Mouse (Mus musculus): ENCODE results near the gene Cdk7. TPM values are rescaled to one million over a fixed set of nuclear protein-coding genes. Genes with fewer than 3 reads are reported as not detected.

The Cdk7 gene
- polyA plus RNA-seq, 1 experiment = 26.2 TPM

DNA sequence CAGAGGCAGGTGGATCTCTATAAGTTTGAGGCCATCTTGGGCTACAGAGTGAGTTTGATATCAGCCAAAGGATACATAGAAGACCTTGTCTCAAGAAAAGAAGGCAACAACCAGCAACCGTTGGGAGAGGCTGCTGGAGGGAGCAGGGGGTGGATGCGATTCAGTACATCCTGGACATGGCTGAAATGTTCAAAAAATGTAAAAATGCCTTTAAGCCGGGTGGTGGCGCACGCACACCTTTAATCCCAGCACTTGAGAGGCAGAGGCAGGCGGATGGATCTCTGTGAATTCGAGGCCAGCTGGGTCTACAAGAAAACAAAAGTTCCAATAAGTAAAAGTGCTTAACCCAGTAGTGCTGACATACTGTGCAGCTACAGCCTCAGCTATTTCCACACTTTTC is 43.2 kb downstream of the Cdk7 start:
- H3K27ac ChIP-seq (replicated peaks; ENCODE audit: low read depth, low read length) = no peak overlapping the region
- no peaks in the 10 kb centered on the region for H3K4me1 ChIP-seq (ENCODE audit: control insufficient read depth, insufficient read depth, insufficient read length, low read length)
- H3K4me3 ChIP-seq (ENCODE audit: insufficient read depth, low read depth, low read length) = no peak overlapping the region

DNA sequence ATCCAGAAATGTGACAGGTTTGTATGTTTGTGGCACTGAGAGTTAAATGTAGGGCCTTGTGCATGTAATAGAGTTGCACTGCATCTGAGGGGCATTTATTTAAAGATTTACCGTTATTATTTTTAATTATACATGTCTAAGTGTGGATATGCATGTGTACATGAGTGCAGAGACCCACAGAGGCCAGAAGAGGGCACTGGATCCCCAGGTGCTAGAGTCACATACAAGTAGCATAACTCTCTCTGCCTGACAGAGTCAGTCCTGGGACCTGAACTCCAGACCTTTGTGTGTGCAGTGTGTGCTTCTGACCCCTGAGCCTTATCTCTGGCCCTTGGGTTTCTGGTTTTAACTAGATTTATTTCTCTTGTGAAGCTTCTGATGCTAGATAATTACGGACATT is 46.4 kb downstream of the Cdk7 start:
- no peaks in the 10 kb centered on the region for H3K4me1 ChIP-seq (ENCODE audit: control insufficient read depth, insufficient read depth, insufficient read length, low read length)
- H3K27ac ChIP-seq (replicated peaks; ENCODE audit: low read depth, low read length) = no peak overlapping the region
- H3K4me3 ChIP-seq (ENCODE audit: insufficient read depth, low read depth, low read length) = no peak overlapping the region

- no peak overlapping the region for H3K4me3 ChIP-seq (ENCODE audit: insufficient read depth, low read depth, low read length)
- no peaks in the 10 kb centered on the region for H3K4me1 ChIP-seq (ENCODE audit: control insufficient read depth, insufficient read depth, insufficient read length, low read length)
- H3K27ac ChIP-seq (replicated peaks; ENCODE audit: low read depth, low read length) = no peak overlapping the region
Observed at GRCm38 (mm10) chr13:100682837-100683236, 47.9 kb downstream of the Cdk7 start.

GRCm38 (mm10) chr13:100681615-100682014 is 49.1 kb downstream of the Cdk7 start:
- Histone ChIP-seq H3K4me1 (ENCODE audit: control insufficient read depth, insufficient read depth, insufficient read length, low read length) (no peaks in the 10 kb centered on the region), H3K27ac (replicated peaks; ENCODE audit: low read depth, low read length) (no peak overlapping the region), H3K4me3 (ENCODE audit: insufficient read depth, low read depth, low read length) (no peak overlapping the region)

DNA sequence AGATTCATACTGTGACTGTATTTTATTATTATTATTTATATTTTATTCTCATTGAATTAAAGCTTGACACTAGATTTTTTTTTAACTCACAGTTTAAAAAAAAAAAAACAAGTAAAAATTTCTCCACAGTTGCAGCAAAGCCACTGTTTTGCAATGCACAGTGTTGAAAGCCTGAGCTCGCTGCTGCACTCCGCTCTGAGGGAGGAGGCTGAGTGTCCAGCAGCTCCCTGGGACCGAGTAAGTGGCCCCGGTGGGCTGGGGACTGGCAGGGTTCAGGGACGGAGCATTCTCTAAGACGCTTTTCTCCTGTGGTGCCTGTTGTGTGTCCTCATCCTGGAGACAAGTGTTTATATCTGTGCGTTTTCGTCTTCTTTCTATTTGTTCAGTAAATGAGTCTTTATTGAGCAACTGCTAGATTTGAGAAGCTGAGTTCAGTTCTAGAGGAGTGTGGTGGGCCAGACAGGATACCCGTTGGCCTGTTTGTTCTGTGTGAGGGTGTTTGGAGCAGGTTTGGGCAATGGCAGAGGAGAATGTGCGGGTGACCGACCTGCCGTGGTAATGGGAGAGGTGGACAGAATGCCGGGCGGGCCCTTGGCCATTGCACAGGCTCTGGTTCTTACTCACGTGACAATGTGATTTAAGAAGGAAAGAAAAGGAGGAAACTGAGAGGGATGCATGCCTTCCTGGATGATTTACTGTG is 54.7 kb downstream of the Cdk7 start:
- Histone ChIP-seq H3K27ac (replicated peaks; ENCODE audit: low read depth, low read length) (peak overlapping the region; percentile 71), H3K4me1 (ENCODE audit: control insufficient read depth, insufficient read depth, insufficient read length, low read length) (no peaks in the 10 kb centered on the region; the same call in 1 of the 2 replicates), H3K4me3 (ENCODE audit: insufficient read depth, low read depth, low read length) (peak overlapping the region; percentile 54)

GRCm38 (mm10) chr13:100670181-100670741 is 60.5 kb downstream of the Cdk7 start:
- Histone ChIP-seq H3K4me1 (ENCODE audit: control insufficient read depth, insufficient read depth, insufficient read length, low read length) (no peaks in the 10 kb centered on the region; the same call in 1 of the 2 replicates), H3K4me3 (ENCODE audit: insufficient read depth, low read depth, low read length) (peak overlapping the region; percentile 94), H3K27ac (replicated peaks; ENCODE audit: low read depth, low read length) (no peak overlapping the region)

DNA sequence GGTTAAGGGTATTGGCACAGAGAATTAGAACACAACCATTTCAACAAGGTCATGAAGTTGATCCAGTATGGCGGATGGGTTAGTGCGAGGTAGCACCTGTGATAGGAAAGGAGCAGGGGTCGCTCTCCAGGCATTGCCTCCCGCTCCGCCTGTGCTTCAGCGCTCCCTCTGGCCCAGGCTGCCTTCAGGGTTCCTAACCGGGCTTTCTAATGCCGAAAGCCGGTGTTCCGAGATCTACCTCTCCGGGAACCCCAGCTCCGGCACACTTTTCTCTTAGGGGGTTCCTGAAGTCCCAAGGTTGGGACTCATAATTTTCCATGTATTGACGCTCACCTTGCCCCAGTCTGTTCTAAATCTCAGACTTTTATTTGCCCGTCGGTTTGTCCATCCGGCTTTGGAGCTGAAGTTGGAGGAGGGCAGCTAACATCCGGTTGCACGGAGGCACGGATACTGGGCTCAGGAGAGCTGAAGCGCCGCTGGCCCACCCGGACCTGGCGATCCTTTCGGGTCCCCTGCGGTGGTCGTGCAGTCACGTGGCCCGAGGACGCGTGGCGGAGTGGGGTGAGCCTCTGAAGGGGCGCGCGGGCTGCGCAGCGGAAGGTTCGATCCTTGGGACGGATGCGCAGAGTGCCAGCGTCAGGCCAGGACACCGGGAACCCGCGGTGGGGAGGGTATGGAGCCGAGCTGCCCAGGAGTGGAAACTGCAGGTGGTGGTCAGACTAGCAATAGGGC is 61.3 kb downstream of the Cdk7 start, which contains the start of gene Ccdc125:
Gene Ccdc125 (plus strand): TSS at position 427 of the 732 bp plus-strand sequence.
- H3K27ac ChIP-seq (replicated peaks; ENCODE audit: low read depth, low read length) = peak within 1 kb of the TSS; percentile 62
- H3K4me1 ChIP-seq (ENCODE audit: control insufficient read depth, insufficient read depth, insufficient read length, low read length) = no peaks in the 10 kb centered on the region; the same call in 1 of the 2 replicates
- peak within 1 kb of the TSS; percentile 94 for H3K4me3 ChIP-seq (ENCODE audit: insufficient read depth, low read depth, low read length)

DNA sequence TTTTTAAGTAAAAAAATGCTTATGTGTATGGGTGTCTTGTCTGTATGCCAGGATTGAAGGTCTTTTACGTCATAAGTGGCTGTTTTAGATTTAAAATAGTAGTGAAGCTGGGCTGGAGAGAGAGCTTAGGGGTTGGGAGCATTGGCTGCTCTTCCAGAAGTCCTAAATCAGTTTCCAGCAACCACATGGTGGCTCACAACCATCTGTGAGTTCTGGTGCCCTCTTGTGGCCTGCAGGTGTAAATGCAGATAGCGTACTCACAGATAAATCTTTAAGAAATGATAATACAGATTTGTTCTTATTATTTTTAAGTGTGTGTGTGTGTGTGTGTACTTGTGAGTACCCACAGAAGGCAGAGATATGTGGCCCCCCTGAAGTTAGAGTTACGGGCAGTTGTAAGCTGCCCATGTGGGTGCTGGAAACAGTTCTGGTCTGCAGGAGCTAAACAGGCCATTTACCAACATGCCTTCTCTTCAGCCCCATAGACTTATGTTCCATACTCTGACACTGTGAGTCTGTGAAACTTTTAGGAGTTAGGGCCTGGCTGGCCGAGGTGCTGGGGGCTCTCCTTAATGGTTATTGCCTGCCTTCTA is 70.8 kb downstream of the Cdk7 start:
- Histone ChIP-seq H3K27ac (replicated peaks; ENCODE audit: low read depth, low read length) (no peak overlapping the region), H3K4me3 (ENCODE audit: insufficient read depth, low read depth, low read length) (no peak overlapping the region), H3K4me1 (ENCODE audit: control insufficient read depth, insufficient read depth, insufficient read length, low read length) (no peaks in the 10 kb centered on the region)

- Histone ChIP-seq H3K4me1 (ENCODE audit: control insufficient read depth, insufficient read depth, insufficient read length, low read length) (no peaks in the 10 kb centered on the region), H3K27ac (replicated peaks; ENCODE audit: low read depth, low read length) (no peak overlapping the region), H3K4me3 (ENCODE audit: insufficient read depth, low read depth, low read length) (no peak overlapping the region)
Observed at GRCm38 (mm10) chr13:100658091-100658490, 72.6 kb downstream of the Cdk7 start.

Other genes with a start within 250 kb of the Cdk7 start
- gene Gtf2h2, start 238.4 kb downstream of the Cdk7 start, polyA plus RNA-seq (2012; ENCODE audit: insufficient read depth, insufficient read length, missing spikeins) = 29.8 TPM in 2 replicates
- not detected in 2 replicates for gene Ocln, start 178.2 kb downstream of the Cdk7 start, polyA plus RNA-seq (2012; ENCODE audit: insufficient read depth, insufficient read length, missing spikeins)
- gene Marveld2, start 114.0 kb downstream of the Cdk7 start, polyA plus RNA-seq (2012; ENCODE audit: insufficient read depth, insufficient read length, missing spikeins) = 0.36 TPM in 1 of 2 replicates, not detected in the other
- gene Ak6, start 80.0 kb downstream of the Cdk7 start, polyA plus RNA-seq (2012; ENCODE audit: insufficient read depth, insufficient read length, missing spikeins) = 91.5 and 104 TPM in 2 replicates
- 13.5 and 19.4 TPM in 2 replicates for gene Rad17, start 79.9 kb downstream of the Cdk7 start, polyA plus RNA-seq (2012; ENCODE audit: insufficient read depth, insufficient read length, missing spikeins)
- gene Taf9, start 79.4 kb downstream of the Cdk7 start, polyA plus RNA-seq (2012; ENCODE audit: insufficient read depth, insufficient read length, missing spikeins) = not detected in 2 replicates
- gene Ccdc125, start 61.2 kb downstream of the Cdk7 start, polyA plus RNA-seq (2012; ENCODE audit: insufficient read depth, insufficient read length, missing spikeins) = 7.9 and 12.7 TPM in 2 replicates
- 689 and 913 TPM in 2 replicates for gene Mrps36, start 13.7 kb upstream of the Cdk7 start, polyA plus RNA-seq (2012; ENCODE audit: insufficient read depth, insufficient read length, missing spikeins)
- gene Cenph, start 45.0 kb upstream of the Cdk7 start, polyA plus RNA-seq (2012; ENCODE audit: insufficient read depth, insufficient read length, missing spikeins) = not detected in 2 replicates
- not detected in 2 replicates for gene Ccnb1, start 55.6 kb upstream of the Cdk7 start, polyA plus RNA-seq (2012; ENCODE audit: insufficient read depth, insufficient read length, missing spikeins)
- 16.9 and 29.9 TPM in 2 replicates for gene Slc30a5, start 102.5 kb upstream of the Cdk7 start, polyA plus RNA-seq (2012; ENCODE audit: insufficient read depth, insufficient read length, missing spikeins)

Measured in brown adipose tissue, adult 24 weeks (tissue).